Mouse (Mus musculus) left cerebral cortex, adult 8-10 months (tissue): ENCODE data around the gene Vsnl1. TPM values are rescaled to one million over a fixed set of nuclear protein-coding genes. Genes with fewer than 3 reads are reported as not detected.
A peak's percentile ranks its signal among the peaks of the same experiment; 100 is the strongest.

Source experiments
- DNase-seq, 2 experiments: peaks; one replicate each; pipeline ENCODE4 v3.0.0; 2022; ENCODE audit warnings: low spot score in 2 of 2
- total RNA-seq, 4 experiments: library from RNA; stranded (reverse); gene quantifications; 2 replicates each; pipeline ENCODE4 v1.2.4; 2022

The Vsnl1 gene
- 100 to 1,000 TPM; 592 to 668 (median 627) TPM for total RNA-seq

DNA sequence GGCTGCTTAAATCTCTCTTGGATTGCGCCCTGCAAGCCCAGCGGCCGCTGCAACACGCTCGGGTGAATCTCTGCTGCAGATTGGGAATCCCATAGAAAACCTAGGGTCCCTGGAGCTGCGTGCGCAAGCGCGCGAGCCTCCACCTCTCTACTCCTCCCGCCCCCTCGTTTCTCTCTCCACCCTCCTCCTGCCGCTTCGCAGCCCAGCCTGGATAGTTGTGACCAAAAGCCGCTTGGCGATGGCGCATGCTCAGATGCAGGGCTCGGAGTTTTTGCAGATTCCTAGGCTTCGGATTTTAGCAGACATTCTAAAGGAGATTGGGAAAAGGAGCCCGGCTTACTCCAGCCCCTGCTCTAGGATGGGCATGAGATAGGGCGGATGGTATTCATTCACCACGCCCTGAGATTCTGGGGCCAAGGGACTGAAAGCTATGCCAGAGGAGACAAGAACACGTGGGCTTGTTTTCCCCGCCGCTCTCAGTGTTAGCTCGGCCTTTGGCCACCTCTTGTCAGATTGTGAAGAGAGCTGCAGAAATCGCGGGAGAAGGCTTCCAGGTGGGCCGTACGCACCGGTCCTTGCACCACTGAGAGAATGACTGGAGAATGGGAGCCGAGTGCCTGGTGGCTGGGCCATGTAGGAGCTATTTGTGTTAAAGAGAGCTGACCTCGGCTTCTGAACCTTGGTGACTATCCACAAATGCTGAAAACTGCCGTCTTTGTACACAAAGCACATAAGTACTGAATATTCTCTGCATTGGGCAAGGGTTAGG lies at the start of gene Vsnl1:
Gene Vsnl1, minus strand, starts transcription at position 117 of the 769 bp plus-strand sequence.
- DNase-seq, result peak; percentile 79 to 94

DNA sequence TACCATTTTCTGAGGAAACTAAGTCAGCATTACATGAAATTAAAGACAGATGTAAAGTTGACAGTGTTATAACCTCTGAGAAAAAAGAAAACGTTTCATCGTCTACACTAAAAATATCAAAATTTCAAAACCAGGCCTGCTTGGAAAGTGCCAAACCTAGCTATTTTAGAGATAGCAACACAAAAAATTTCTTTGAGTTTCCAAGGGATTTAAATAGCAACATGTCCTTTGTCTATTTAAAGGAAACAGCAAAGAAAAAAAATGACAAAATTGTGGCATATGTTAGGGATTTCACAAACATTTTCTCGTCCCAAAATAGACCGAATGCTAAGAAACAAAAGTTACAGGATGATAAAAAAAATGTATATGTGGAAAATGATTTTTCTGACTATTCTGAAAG lies 20.2 kb upstream of the Vsnl1 start:
- no peak for DNase-seq

DNA sequence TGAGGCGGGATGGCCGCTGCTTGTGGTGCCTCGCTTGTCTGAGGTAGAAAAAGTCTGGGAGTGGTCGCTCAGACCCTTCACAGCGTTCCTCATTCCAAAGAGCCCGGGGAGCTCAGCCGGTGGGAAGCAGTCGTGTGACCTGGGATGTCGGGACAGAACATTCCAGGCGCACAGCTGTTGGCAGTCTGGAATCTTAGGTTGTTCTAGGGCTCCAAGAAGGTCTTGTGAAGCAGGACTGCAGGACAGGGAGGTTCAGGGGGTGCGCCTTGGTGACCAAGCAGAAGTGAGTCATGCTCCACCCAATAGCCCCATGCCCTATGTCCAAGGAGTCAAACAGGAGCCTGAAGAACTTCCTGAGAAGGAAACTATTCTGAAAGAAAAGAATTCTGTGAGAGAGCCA lies 19.8 kb upstream of the Vsnl1 start:
- DNase-seq, result peak in 1 of 2 experiments; percentile 13

DNA sequence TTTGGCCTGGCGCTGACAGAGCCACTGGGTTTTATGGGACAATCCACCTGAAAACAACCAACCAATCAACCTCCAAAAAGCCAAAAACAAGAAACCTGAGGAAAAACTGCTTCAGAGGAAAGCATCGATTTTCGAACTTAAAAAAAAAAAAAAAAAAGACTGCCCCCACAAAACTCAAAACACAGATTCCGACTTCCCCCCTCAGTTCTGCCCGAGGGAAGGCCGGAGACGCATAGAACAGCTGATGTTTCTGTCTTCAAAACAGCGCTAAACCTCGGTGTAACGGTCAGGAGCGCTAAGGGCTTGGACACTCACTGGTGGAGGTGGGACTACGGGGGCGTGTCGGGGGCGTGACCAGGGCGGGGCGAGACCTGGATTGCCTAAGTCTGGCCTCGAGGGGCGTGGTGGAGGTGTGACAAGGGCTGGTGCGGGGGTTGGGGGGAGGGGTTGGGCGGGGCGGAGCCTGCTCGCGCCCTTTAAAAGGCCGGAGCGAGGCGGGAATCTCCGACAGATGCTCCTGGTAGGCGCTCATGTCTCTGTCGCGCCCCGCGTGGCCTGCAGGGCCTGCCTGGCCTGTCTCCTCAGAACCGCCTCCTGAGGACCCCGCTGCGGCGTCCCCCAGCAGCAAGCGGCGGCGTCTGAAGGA lies 19.3 kb upstream of the Vsnl1 start, which contains the start of gene Rad51ap2:
Gene Rad51ap2, plus strand, starts transcription at position 531 of the 646 bp plus-strand sequence.
- DNase-seq, result peak; percentile 54 to 85

DNA sequence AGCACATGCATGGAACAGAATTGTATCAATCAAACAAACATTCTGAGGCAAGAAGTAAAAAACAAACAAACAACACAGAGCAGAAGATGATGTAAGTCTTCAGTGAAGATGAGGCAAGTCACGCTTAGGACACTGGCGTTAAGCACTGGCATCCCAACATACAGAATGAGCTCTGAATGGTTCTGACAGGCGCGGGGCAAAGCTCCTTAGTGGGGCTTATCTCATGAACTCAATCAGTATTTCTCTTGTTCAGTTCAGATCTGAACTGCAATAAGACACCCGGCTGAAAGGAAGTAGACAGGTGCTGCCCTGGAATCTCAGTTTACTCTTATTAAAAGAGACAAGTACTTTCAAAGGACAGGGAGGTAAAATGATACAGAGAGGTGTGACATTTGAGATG lies 17.7 kb upstream of the Vsnl1 start:
- no peak for DNase-seq

- DNase-seq, result no peak
Measured at GRCm38 (mm10) chr12:11437907-11438447, 1.6 kb upstream of the Vsnl1 start.

- peak; percentile 53 to 79 for DNase-seq
Measured at GRCm38 (mm10) chr12:11437266-11437906, 973 bp upstream of the Vsnl1 start.

DNA sequence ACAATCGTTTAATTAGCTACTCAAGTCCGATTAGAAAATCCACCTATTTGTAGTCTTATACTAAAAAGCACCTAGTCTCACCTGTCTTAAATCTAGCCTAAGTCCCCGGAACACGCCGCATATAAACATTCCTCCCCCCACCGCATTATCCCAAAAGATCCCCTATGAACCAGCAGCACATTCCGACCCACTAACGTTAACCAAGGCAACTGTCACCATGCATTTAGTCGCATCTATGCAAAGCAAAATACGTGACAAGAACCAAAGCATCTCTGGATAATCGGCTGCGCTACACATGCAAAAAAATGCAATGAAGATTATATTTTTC lies 426 bp downstream of the Vsnl1 start:
- peak in 1 of 2 experiments; percentile 14 for DNase-seq

GRCm38 (mm10) chr12:11435246-11436022 lies 979 bp downstream of the Vsnl1 start:
- no peak for DNase-seq

- no peak for DNase-seq
Measured at GRCm38 (mm10) chr12:11434446-11434845, 2.0 kb downstream of the Vsnl1 start.

- DNase-seq, result peak in 1 of 2 experiments; percentile 13
Measured at GRCm38 (mm10) chr12:11433716-11434115, 2.7 kb downstream of the Vsnl1 start.

DNA sequence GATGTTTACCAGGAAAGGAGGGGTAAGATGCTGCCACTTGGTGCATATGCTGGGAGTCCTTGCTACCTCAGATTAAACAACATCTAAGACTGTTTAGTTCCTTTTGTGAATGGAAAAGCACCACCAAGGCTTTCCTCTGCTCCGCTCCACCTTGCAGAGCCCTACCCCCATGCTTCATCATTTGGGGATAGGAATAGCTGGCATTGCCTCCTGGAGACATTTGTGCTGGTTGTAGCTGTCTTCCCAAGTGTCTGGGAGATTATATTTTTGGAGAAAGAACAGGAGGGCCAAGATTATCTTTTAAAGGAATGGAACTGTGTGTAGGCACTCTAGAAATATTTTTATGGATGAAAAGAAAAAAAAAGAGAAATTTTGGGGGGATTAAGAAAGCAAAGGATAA lies 3.3 kb downstream of the Vsnl1 start:
- no peak for DNase-seq

DNA sequence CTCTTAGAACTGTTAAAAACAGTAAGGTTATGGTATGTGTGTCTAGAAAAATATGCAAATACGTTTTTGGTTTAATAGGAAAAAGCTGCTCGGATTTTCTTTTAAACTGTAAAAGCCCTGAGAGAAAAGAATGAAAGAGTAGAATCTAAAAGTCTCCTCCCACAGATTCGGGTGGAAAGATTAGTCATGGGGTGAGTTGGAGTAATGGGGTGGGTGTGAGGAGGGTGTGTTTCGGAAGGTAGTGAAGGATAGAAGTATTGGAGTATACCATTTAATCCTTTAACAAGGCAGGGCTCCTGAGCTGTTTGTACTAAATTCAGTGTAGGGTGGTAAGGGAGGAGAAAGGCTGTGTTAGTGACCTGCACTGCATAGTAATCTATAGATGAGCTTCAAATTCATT lies 9.0 kb downstream of the Vsnl1 start:
- DNase-seq, result no peak

- DNase-seq, result no peak
Measured at GRCm38 (mm10) chr12:11418112-11418511, 18.3 kb downstream of the Vsnl1 start.

- DNase-seq, result no peak
Measured at GRCm38 (mm10) chr12:11407679-11408078, 28.7 kb downstream of the Vsnl1 start.

DNA sequence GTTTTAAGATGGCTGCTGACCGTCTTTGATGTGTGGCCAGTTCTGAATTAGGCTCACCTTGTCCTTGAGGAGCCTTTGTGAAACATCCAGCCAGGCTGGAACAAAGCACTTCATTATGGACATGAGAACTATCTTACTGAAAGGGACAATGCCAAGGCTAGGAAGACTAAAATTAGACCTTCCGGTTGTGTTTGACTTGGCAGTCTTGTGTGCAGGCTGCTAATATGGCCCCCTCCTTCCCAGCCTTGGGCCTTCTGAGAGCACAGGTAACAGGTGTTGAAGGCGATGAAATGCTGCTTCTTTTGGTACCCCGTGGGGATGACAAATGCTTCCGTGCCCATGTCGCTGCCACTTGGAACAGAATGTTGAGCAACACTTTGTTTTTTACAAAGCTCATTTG lies 37.6 kb downstream of the Vsnl1 start:
- no peak for DNase-seq

GRCm38 (mm10) chr12:11397029-11397428 lies 39.4 kb downstream of the Vsnl1 start:
- DNase-seq, result no peak

GRCm38 (mm10) chr12:11395470-11395869 lies 40.9 kb downstream of the Vsnl1 start:
- DNase-seq, result no peak

DNA sequence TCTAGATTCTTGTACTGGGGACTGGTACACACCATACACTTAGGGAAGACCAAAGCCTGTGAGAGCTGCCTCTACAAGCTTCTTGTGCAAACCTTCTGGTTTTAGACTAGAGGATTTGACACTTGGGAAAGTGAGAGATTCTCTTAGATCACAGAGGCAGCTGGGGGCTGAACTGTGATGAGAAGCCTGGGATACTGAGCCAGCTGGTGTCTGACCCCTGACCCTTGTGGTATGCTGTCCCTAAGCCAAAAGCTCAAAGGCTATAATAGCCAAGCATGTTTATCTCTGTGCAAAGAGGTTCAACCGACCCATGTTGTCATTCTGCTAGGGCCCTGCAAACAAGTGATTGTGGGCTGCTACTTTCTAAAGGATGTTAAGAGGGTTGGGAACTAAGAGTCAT lies 43.9 kb downstream of the Vsnl1 start:
- DNase-seq, result no peak

GRCm38 (mm10) chr12:11391244-11391949 lies 45.0 kb downstream of the Vsnl1 start:
- DNase-seq, result no peak

DNA sequence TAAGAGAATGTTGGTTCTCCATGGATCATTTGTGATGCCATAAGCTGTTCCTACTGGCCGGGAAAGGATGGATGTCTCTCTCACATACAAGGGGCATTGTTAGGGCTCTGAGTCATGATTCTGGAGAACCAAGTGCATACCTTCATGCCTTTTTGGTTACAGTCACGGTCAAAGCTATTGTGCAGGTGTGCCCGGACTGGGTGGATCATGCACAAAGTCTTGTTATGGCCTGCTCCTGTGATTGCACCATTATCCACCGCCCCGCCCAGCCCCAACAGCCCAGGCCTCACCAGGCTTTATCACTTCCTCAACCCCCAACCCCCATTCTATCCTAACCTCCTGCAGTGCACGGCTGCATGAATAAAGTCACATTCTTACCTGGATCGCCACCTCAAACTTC lies 47.3 kb downstream of the Vsnl1 start:
- DNase-seq, result no peak
